Mouse (Mus musculus) c-Kit-positive CD71-positive TER-119-negative erythroid progenitor cells, embryonic 14.5 days (primary cell): ENCODE measurements around the gene Cacna1h.
A peak's percentile ranks its signal among the peaks of the same experiment; 100 is the strongest.

Experiments
- DNase-seq: peaks from one replicate; pipeline ENCODE4 v3.0.0-alpha.2; 2013; ENCODE audit warnings: low read depth

Cacna1h gene

DNA sequence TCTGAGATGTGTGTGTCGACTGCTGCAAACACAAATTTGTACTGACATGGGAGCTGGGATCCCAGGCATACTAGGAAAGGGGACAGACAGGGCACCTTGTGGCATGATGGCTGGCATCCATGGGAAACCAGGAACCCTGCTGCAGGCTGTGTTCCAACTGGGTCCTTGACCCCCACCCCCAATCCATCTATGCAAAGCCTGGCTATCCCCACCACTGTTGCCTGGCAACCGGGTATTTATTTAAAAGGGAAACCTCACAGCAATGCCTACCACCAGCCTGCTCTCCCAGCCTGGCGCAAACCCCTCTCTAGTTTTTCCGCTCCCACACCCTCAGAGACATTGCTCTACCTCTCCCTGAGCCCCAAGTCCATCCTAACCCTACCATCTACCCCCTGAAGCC, 26.2 kb downstream of the Cacna1h start:
- no peak for DNase-seq

DNA sequence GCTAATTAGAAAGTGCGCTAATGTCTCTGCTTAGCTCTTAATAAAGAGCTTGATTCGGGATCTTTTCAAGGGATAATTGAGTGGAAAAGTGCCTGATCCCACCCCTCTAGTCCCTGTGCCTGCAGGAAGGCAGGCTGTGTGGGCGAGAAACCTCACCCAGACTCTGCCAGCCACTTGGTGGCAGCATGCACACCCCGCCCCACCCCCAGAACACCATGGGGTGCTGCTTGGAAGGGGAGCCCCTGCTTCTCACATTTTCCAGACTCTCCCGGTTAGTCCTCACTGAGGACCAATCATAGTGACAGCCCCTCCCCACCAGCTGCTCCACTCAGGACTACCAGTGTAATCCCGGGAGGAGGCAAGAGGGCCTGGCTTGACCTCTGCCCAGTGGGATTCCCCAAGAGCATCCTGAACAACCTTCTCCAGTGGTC, 27.6 kb downstream of the Cacna1h start:
- no peak for DNase-seq

DNA sequence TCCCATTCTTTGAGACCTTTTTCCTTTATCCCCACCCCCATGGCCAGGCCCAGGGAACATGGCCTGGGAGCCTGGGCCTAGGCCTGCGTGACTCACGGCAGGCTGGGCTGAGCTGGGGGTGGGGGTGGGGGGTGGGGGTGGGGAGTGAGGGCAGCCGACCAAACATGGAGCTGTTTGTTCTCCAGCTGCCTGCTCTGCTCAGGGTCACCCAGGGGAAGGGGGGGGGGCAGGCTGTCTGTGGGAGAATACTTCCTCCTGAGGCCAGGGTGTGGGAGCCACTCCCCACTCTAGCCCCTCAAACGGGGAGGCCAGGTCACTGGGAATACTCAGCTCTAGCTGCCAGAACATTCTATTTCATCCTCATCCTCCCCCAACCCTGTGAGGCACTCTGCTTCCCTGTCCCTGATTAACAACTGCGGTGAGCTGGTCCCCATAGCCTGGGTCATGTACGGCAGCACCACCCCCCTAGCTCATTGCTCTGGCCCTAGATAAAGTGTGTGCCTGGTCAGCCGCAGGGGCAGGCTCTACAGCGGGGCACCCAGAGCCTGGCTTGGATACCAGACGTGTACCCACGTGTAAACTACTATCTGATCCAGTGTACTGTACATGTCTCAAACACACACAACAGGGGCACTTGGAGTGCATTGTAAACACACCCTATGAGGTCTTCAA, 28.2 kb downstream of the Cacna1h start:
- no peak for DNase-seq

GRCm38 (mm10) chr17:25404190-25404589, 29.4 kb downstream of the Cacna1h start:
- no peak for DNase-seq

GRCm38 (mm10) chr17:25402224-25402623, 31.4 kb downstream of the Cacna1h start:
- DNase-seq, result no peak

DNA sequence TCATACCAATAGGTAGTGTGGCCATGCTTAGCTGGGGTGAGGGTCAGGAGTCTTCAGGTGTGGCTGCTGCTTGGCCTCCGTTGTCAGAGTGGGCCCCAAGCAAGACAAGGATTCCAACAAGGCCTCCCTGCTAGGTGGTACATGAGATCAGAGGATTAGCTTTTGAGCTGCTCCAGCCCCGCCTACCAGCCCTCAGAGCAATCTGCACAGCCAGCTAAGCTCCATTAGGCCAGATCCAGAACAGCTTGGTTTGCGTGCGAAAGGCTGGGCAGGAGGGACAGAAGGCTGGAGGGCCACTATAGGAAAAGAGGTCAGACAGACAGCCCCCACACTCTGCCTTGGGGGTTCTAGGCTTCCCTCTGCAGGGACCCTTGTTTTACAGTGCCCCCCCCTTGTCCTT, 32.1 kb downstream of the Cacna1h start:
- DNase-seq, result no peak

- DNase-seq, result peak; percentile 20
Measured at GRCm38 (mm10) chr17:25400443-25400842, 33.1 kb downstream of the Cacna1h start.

GRCm38 (mm10) chr17:25398520-25398838, 35.1 kb downstream of the Cacna1h start:
- no peak for DNase-seq

- DNase-seq, result peak; percentile 42
Measured at GRCm38 (mm10) chr17:25397804-25398519, 35.6 kb downstream of the Cacna1h start.

GRCm38 (mm10) chr17:25394526-25394925, 39.1 kb downstream of the Cacna1h start:
- no peak for DNase-seq

DNA sequence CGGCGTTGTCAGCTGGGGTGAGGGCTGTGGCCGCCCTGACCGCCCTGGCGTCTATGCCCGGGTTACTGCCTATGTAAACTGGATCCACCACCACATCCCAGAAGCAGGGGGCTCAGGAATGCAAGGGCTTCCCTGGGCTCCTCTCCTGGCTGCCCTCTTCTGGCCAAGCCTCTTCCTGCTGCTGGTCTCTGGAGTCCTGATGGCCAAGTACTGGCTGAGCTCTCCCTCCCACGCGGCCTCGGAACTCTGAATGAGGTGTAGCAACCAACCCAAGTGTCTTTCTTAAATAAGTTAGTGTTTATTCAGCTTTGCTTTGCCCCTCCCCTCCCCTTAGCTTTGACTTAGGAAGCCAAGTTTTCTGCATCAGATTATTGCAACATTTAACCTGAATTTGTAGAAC, 59.6 kb downstream of the Cacna1h start:
- DNase-seq, result no peak

DNA sequence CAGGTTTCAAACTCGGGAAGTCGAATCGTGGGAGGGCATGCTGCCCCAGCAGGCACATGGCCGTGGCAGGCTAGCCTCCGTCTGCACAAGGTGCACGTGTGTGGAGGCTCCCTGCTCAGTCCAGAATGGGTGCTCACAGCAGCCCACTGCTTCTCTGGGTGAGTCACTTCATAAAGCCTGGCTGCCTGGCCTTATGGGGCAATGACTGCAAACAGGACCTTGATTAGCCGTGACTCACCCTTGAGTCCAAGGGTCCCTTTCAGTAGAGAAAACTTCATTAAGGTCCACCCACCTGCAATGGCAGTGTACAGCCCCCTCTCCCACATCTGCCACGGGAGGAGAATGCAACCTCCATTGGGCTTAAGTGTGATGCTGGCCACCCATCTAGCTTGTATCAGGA, 61.1 kb downstream of the Cacna1h start:
- DNase-seq, result no peak

DNA sequence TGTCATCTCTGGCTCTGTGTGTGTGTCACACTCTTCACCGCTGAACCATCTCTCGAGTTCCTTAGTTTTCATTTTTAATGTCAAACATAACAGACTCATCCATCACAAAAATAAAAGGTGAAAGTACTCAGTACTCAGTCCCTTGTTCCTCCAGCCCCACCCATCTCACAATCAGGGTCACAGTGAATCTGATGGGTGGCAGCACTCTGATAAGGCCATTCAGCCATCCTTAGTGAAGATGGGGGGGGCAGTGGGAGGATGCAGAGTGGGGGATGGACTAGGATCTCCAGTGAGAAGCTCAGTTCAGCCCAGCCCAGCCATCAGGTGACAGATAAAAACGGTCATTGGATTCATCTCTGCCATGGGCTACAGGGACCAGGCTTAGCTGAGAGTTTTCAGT, 64.6 kb downstream of the Cacna1h start, which contains the start of gene Tpsg1:
TSS of gene Tpsg1 (plus strand) at position 301 of the 400 bp plus-strand sequence.
- DNase-seq, result no peak

- no peak for DNase-seq
Measured at GRCm38 (mm10) chr17:25366005-25366404, 67.6 kb downstream of the Cacna1h start, which contains the start of gene Tpsb2. Gene Tpsb2 (plus strand): TSS chr17:25366305.

DNA sequence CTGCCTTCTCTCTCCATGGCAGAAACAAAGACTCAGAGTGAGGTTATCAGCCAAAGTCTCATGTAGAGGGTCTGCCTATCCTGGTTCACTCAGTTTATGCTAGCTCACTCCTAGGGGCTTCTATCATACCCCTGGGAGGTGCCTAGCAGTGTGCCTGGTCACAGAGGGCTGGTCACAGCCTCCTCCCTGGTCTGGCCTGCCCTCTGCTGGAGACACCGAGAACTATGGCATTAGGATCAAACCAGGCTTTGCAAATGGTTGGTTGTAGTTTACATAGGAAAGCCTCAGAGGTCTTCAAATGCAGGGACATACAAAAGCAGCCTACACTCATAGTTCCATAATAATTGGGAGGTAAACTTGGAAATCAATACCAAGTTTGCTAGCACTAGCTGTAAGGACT, 69.9 kb downstream of the Cacna1h start:
- DNase-seq, result peak; percentile 23

DNA sequence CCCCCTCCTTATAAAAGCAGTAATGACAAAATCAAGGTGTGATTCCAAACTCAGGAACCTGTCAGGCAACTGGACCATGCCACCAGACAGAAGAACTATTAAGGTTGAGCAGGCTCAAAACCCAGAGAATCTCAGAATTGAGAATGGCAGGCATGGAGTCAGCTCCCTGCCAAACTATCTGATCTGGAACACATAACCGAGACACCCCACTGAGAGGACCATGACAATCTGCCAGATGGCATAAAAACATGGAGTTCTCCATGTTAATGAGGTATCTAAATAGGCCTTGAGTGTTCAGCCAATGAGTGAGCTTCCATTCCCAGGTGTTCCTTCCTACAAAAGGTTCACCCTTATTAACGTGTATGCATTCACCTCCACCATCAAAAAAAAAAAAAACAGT, 72.3 kb downstream of the Cacna1h start:
- DNase-seq, result no peak

- no peak for DNase-seq
Measured at GRCm38 (mm10) chr17:25345462-25345861, 88.1 kb downstream of the Cacna1h start, which contains the start of gene Tpsab1. Gene Tpsab1 (minus strand): TSS chr17:25345562.

DNA sequence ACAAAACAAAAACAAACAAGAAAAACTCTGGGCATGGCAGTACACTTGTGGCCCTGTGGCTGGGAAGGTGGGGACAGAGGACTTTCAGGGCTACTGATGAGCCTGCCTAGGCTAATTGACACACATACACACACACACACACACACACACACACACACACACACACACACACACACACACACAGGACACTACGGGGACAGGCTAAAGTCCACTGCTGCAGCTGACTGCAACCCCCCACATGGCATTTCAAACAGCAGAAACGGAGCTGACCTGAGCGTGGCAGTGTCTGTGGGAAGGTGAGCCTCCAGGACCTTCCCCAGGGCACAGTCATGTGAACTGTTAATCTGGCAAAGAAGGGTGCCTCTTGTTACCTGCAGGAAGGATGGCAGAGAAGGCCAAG, 92.1 kb downstream of the Cacna1h start:
- no peak for DNase-seq

DNA sequence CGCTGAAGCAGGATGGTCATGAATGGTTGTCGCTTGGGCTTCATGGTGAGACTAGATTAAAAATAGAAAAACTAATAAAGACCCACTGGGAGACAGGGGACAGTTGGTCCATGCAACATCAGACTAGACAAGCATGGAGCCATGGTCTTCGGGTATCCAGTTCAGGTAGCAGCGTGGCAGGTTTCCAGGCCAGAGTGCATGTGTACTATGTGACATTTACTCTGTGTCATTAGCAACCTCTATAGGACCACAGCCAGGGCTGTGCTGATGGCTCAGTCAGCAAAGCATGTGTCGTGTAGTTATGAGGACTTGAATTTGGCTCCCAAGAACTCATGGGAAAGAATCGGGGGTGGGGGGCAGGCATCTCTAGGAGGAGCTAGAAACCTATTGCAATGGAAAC, 93.6 kb downstream of the Cacna1h start:
- no peak for DNase-seq

- DNase-seq, result no peak
Measured at GRCm38 (mm10) chr17:25338218-25338617, 95.4 kb downstream of the Cacna1h start.

GRCm38 (mm10) chr17:25333943-25334342, 99.6 kb downstream of the Cacna1h start:
- peak; percentile 34 for DNase-seq

- DNase-seq, result no peak
Measured at GRCm38 (mm10) chr17:25332321-25332720, 101.3 kb downstream of the Cacna1h start.
